Mouse (Mus musculus): ENCODE measurements around the gene Sptssb.

DNA sequence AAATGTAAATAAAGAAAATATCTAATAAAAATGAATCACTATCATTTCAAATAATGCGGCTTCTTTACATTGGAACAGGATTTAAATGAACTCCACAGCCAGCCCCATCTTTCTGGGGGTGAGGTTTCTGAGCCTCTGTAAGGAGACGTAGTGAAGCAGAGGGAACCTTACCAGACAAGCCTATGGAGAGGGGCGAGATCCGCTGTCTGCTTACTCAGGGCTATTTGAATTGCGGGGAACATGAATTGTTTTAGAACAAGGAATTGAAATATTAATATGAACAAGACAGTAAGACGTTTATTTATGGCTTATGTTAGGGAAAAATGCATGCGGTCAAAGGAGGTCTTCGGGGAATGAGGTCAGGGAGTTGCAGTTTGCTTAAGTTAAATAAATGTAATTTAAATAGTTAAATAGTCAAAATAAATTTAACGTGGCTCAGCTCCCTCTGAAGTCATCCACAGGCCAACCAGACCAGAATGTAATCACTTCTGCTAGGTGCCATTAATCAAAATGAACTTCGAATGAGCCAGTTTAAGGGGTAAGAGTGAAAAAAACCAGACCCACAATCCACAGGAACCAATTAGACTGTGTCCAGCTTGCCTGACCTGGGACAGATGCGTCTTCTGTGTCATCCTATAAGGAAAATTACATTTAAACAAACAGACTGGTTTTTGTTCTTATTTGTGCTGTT, 46.6 kb downstream of the Sptssb start:
- TF ChIP-seq JUND (conservative IDR thresholded peaks at IDR 0.05; ENCODE audit: low read depth, low read length) (no peak), CTCF (conservative IDR thresholded peaks at IDR 0.05 in 1 of 2, IDR thresholded peaks at IDR 0.05 in 1 of 2; ENCODE audit: low read depth in 2 of 2, low read length in 2 of 2) (no peak), ELF1 (IDR thresholded peaks at IDR 0.05; ENCODE audit: low read depth, low read length) (no peak), NRF1 (IDR thresholded peaks at IDR 0.05; ENCODE audit: low read depth, low read length) (no peak), IRF4 (IDR thresholded peaks at IDR 0.05; ENCODE audit: low read depth, low read length) (no peak), TBP (conservative IDR thresholded peaks at IDR 0.05; ENCODE audit: low read depth, low read length) (no peak), ETS1 (conservative IDR thresholded peaks at IDR 0.05; ENCODE audit: low read depth, low read length) (no peak), UBTF (IDR thresholded peaks at IDR 0.05; ENCODE audit: low read depth, low read length) (no peak), POLR2A (IDR thresholded peaks at IDR 0.05; ENCODE audit: low read depth, low read length) (no peak), MAZ (IDR thresholded peaks at IDR 0.05; ENCODE audit: low read depth, low read length) (no peak), NELFE (IDR thresholded peaks at IDR 0.05; ENCODE audit: low read depth, low read length) (no peak)

Measured in CH12.LX (cell line).